Mouse (Mus musculus) neural tube, embryonic 10.5 days (tissue): ENCODE measurements at regions not wholly inside any gene's neighbourhood (a gene's known extent, or its start where the extent isn't known, plus 50 kb on each side); places are given as distances from the start of the nearest gene placed in this dataset.

Experiments used
- DNase-seq: peaks from one replicate; pipeline ENCODE4 v3.0.0-alpha.2; 2017; ENCODE audit warnings: low spot score; ENCODE audit errors: extremely low spot score

- no peak for DNase-seq
Observed at GRCm38 (mm10) chr12:13834723-13835122, 317.1 kb downstream of the Fam84a start.

- no peak for DNase-seq
Observed at GRCm38 (mm10) chr12:13825899-13826298, 326.0 kb downstream of the Fam84a start.

- no peak for DNase-seq
Observed at GRCm38 (mm10) chr12:13815500-13815899, 336.4 kb downstream of the Fam84a start.

GRCm38 (mm10) chr12:13810155-13810515 is 341.7 kb downstream of the Fam84a start:
- no peak for DNase-seq

DNA sequence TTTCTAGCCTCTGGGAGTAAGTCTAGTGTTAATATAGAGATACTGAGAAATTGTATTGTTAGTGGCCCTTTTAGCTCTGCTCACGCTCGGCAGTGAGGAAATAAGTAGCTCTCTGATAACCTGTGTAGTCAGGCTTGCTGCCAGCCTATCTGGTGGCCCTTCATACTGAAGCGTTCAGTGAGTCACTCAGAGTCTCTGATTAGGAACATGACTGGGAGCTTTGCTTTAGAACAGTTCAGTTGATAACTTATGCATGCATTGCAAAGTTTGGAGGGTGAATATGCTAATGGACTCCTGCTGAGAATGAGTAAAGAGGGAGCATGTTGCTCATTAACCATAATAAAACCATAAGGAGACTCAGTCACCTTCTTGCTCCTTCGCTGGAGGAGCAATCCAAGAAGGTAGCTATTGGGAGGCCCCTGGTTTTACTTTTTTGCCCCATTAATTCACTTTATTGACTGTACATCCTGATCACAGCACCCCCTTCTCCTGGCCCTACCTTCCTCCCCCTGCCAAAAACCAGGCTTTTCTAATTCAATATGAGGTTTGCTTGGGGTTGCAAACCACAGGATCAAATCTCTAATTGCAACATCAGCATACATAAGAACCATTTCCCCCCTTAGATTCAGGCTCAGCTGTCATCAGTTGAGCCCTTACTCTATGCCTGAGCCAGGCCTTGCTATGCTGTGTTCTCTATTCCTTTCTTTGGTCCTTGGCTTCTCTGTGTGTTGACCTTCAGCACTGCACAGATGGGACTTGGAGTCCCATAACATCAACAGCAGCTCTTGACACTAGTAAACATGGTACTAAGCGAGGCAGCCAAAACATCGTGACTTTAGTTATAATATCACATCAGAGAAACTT is 342.3 kb downstream of the Fam84a start:
- DNase-seq = no peak

GRCm38 (mm10) chr12:13779752-13780151 is 372.1 kb downstream of the Fam84a start:
- DNase-seq = no peak

DNA sequence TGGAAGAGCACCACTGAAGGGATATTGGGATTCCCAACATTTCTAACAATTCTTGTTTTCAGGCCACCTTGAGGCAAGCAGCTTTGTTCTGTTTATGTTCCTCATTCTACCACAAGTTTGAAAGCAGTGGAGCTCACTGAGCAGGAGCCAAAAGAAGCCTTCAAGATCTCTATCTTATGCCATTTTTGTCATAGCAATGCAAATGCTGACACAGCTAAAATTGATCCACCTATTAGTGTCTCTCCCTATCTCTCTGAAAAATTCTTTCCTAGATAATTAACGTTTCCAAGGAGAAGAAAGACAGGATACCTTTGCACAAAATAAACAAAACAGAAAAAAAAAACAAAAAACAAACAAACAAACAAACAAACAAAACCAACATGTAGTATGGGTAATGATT is 375.2 kb downstream of the Fam84a start:
- DNase-seq = no peak

GRCm38 (mm10) chr12:13769696-13770095 is 382.2 kb downstream of the Fam84a start:
- DNase-seq = no peak

- no peak for DNase-seq
Observed at GRCm38 (mm10) chr12:13769156-13769555, 382.7 kb downstream of the Fam84a start.

- no peak for DNase-seq
Observed at GRCm38 (mm10) chr12:13766486-13766885, 385.4 kb downstream of the Fam84a start.

DNA sequence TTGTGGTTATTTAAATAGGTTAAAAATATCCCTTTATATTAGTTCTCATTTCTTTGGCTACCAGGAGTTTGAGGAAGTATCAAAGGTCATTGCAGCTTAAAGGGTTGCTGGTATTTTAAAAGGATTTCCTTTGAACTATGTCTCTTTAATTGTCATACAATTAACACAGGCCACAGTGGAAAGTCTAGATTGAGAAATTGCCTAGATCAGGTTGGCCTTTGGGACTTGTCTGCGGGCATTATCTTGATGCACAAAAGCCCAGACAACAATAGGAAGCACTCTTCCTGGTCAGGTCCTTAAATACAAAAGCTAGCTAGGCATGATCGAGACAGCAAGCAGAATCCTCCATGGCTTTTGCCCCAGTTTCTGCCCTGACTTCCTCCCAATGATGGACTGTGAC is 398.0 kb downstream of the Fam84a start:
- no peak for DNase-seq

- no peak for DNase-seq
Observed at GRCm38 (mm10) chr12:13744323-13744931, 407.4 kb downstream of the Fam84a start.

- DNase-seq = no peak
Observed at GRCm38 (mm10) chr12:13729901-13730637, 421.8 kb downstream of the Fam84a start.

DNA sequence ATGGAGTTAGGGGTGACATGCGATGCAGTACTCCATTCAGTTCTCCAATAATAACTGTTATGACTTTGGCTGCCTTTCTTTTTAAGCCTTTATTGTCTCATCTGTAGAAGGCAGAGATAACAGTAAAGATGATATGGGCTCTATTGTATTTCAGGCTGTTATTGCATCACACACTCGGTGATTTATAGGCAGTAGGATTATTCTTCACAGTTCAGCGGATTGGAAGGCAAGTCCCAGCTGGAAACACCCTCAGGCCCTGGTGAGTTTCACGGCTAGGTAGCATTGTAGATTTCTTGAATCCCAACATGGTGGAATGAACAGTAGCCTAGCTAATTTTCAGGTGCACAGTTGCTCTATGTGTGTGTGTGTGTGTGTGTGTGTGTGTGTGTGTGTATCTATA is 422.9 kb downstream of the Fam84a start:
- no peak for DNase-seq

GRCm38 (mm10) chr12:13724511-13724910 is 427.3 kb downstream of the Fam84a start:
- DNase-seq = no peak

DNA sequence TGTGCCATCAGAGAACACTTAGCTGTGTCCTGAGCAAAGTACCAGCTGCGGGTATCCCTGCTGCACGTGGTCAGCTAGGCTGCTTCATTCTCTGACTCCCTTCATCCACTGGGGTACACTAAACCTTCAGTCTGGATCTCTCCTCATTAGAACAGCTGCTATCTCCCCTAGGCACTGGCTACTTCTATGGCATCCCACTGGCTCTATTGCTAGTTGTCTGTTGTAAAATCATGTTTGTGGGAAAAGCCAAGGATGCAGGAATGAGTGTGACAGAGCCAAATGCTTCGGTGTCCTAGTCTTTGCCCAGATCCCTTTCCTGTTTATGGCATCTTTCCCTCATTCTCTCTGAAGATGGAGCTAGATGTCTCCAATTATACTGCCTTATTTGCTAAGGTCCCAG is 440.9 kb downstream of the Nbas start:
- DNase-seq = no peak

DNA sequence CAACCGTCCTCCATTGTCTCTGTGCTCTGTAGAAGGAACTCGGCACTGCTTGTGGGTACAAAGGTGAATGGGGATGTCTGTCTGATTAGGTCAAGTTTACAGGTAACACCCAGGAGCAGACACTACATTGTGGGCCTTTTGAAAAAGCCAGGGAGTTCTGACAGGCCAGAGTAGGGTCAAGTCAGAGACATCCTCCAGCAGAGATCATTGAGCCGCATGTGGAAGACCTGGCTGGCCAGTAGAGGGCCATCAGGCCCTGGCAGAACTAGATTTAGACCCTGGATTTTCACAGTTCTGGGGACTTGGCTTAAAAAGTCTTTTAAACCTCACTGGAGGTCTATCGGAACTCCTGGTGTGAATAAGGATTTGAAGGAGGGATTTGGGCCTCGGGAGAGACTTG is 438.8 kb downstream of the Nbas start:
- DNase-seq = no peak

DNA sequence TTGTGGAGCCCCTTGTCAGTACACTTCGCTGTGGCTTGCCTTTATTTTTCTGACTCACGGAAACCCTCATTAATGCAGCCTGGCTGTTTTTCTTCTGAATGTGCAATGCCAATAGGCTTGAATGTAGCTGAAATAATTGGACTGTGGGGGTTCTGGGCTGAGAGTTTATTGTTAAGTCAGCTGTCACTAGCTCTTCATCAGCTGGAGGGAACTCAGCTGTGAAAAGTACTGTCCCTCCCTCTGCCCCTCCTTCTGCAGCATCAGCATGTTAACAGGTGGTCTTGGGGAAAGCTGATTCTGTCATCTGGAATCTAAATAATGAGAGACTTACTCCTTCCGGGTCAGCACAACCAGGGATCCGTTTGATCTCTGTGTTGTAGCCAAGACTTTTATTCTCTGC is 437.6 kb downstream of the Nbas start:
- DNase-seq = no peak

DNA sequence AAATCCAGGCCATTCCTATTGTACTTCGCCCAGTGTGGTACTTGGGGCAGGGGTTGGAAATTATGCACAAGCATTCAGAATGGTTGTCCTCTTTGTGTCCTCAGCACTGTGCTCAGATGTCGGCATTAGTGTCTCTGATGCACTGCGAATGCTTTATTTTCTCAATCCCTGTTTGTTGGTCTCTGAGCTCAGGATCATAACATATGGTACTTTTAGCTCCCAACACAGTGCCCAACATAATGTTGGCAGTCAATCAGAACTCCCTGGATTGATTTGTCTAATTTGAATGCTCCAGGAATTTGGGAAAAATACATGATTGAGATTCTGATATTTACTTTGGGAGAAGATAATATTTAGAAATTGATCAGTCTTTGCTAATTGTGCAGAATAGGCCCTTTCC is 434.7 kb downstream of the Nbas start:
- no peak for DNase-seq

GRCm38 (mm10) chr12:13699858-13700257 is 430.9 kb downstream of the Nbas start:
- no peak for DNase-seq

- no peak for DNase-seq
Observed at GRCm38 (mm10) chr12:13698834-13699233, 429.9 kb downstream of the Nbas start.

DNA sequence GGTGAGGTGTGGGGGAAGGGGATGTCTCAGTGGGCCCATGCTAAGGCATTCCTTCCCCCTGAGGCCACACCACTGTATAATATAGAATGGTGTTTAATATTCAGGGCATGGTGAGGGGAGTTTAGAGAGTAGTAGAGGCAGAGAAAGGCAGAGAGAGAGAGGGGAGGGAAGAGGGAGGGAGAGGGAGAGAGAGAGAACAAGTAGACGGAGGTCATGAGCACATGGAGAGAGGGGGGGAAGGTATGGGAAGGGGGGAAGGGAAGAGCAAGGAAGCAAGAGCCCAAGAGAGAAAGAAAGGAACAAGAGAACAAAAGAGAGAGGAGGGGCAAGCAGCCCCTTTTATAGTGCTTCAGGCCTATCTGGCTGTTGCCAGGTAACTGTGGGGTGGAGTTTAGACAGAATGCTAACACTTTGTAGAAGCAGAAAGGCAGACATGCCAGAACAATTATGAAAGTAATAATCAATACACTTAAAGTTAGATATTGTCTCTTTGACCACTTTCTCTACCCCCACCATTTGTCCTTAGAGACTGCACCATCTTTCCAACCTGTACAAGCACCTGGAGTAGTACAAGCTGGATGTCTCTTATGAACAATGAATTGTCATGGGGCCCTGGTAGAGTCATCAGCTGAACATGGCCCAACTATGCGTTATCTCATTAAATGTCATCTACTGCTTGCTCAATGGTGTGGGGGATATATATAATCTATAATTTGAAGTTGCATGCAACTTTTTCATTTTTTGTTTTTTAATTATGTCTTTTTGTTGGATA is 422.6 kb downstream of the Nbas start:
- DNase-seq = no peak
